Mouse (Mus musculus) G1E (cell line): ENCODE results near the gene Prdx3. TPM values are rescaled to one million over a fixed set of nuclear protein-coding genes. Genes with fewer than 3 reads are reported as not detected.

ENCODE experiments used
- ATAC-seq: 2 replicates; pipeline ENCODE4 v1.8.0; 2016; ENCODE audit warnings: mild to moderate bottlenecking; ENCODE audit not compliant: insufficient number of reproducible peaks, poor library complexity, low FRiP score, severe bottlenecking; ENCODE audit errors: extremely low read depth
- DNase-seq: peaks from one replicate; pipeline ENCODE4 v3.0.0; 2012; ENCODE audit warnings: low spot score
- H3K27me3 ChIP-seq: 2 replicates; pipeline ENCODE4 v1.6.1; 2012; ENCODE audit warnings: mild to moderate bottlenecking, low read length, inconsistent platforms; ENCODE audit not compliant: insufficient read depth
- H3K36me3 ChIP-seq: replicated peaks from 2 replicates; pipeline ENCODE3; 2012; ENCODE audit warnings: mild to moderate bottlenecking, inconsistent platforms
- H3K4me1 ChIP-seq: 2 replicates; pipeline ENCODE4 v1.6.1; 2012; ENCODE audit warnings: low read depth, low read length, inconsistent platforms, mixed read lengths; ENCODE audit not compliant: insufficient read depth
- H3K4me3 ChIP-seq: 2 replicates; pipeline ENCODE4 v1.5.1; 2012; ENCODE audit warnings: low read depth, mild to moderate bottlenecking, inconsistent platforms, low read length, moderate library complexity, mixed read lengths
- H3K9me3 ChIP-seq: replicated peaks from 2 replicates; pipeline ENCODE4 v1.6.1; 2012; ENCODE audit warnings: inconsistent platforms
- CTCF ChIP-seq: IDR thresholded peaks from 2 replicates; pipeline ENCODE4 v1.5.1; 2012; ENCODE audit warnings: low read depth, low read length, inconsistent platforms, mixed read lengths
- GATA1 ChIP-seq: IDR thresholded peaks from 2 replicates; pipeline ENCODE4 v1.6.1; 2012; ENCODE audit warnings: borderline replicate concordance, low read length, inconsistent platforms, mixed read lengths
- GATA2 ChIP-seq: IDR thresholded peaks from 2 replicates; pipeline ENCODE4 v1.6.1; 2012; ENCODE audit warnings: low read depth, low read length, inconsistent platforms, borderline replicate concordance
- POLR2AphosphoS5 ChIP-seq: IDR thresholded peaks from 2 replicates; pipeline ENCODE4 v1.6.1; 2012; ENCODE audit warnings: low read depth, low read length, inconsistent platforms; ENCODE audit not compliant: insufficient replicate concordance
- TAL1 ChIP-seq: conservative IDR thresholded peaks from 2 replicates; pipeline ENCODE4 v1.6.1; 2012; ENCODE audit warnings: low read depth, low read length, inconsistent platforms, mixed read lengths
- polyA plus RNA-seq: library from polyadenylated mRNA; stranded (reverse); fragments of >175 nt; gene quantifications from 2 replicates; pipeline ENCODE4 v1.2.3, GENCODE M21; 2012
- total RNA-seq, 2 experiments: library from RNA; stranded (forward) in 1 of 2; stranded (reverse) in 1 of 2; fragments of 200-1000 nt in 1 of 2; fragments of >200 nt in 1 of 2; fragmentation: Nextera tagmentation in 1 of 2; gene quantifications; 2 replicates each; pipeline ENCODE4 v1.2.3; 2014 to 2017

Prdx3 gene
- total and polyA plus RNA-seq, 3 experiments, result 17.9 to 512 (median 426) TPM

DNA sequence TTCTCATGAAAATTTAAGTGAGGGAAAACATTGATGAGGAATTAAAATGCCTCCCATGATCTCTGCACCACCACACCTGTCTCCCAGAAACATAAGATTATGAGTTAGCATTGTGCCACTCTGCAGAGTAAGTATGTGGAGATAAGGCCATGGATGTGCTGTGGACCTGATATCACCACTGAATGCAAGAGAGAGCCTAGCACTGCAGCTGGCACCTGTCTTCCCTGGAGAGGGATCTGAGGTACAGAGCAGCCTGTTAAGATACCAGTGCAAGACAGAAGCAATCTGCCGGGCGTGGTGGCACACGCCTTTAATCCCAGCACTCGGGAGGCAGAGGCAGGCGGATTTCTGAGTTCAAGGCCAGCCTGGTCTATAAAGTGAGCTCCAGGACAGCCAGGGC is 31.1 kb upstream of the Prdx3 start:
- TF ChIP-seq TAL1 (no peak), CTCF (no peak), GATA1 (no peak), GATA2 (no peak)
- Histone ChIP-seq H3K27me3 (no peaks in the 10 kb centered on the region), H3K4me1 (peaks cover 5% of the 10 kb centered on the region), H3K36me3 (no peaks in the 10 kb centered on the region), H3K9me3 (no peaks in the 10 kb centered on the region), H3K4me3 (no peak overlapping the region)
- DNase-seq, result no peak
- no peak for ATAC-seq

GRCm38 (mm10) chr19:60903971-60904370 is 29.6 kb upstream of the Prdx3 start:
- ATAC-seq, result no peak
- peaks cover 3% of the 10 kb centered on the region; the same call in 1 of the 2 replicates for H3K4me1 ChIP-seq
- TF ChIP-seq TAL1 (no peak), GATA1 (no peak), CTCF (no peak), GATA2 (no peak), POLR2AphosphoS5 (no peak)

DNA sequence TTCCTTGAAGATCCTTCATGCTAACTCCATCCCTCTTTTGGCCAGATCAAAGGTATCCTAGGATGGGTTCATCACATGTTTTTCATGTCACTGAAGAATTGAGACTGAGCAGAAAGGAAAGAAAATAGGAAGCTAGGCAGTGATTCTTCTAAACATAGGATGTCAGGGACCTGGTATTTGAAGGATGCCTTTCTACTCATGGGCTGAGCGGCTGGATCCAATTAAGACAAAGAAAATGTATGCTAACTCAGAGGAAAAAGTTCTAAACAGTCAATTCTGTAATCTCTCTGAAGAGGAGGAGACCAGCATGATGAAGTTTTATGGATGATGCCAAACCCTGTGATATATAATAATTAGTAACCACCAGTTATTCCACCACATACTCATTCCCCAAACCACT is 28.8 kb upstream of the Prdx3 start:
- H3K27me3 ChIP-seq, result no peaks in the 10 kb centered on the region
- TF ChIP-seq TAL1, result no peak
- no peak for TF ChIP-seq POLR2AphosphoS5
- no peak for TF ChIP-seq GATA1
- TF ChIP-seq CTCF, result no peak
- TF ChIP-seq GATA2, result no peak
- peaks cover 3% of the 10 kb centered on the region; the same call in 1 of the 2 replicates for H3K4me1 ChIP-seq
- no peak for DNase-seq
- H3K4me3 ChIP-seq, result no peak overlapping the region
- no peaks in the 10 kb centered on the region for H3K36me3 ChIP-seq
- no peaks in the 10 kb centered on the region for H3K9me3 ChIP-seq
- no peak for ATAC-seq

More at GRCm38 (mm10) chr19:60903971-60904370, 29.6 kb upstream of the Prdx3 start:
- no peaks in the 10 kb centered on the region for H3K27me3 ChIP-seq
- H3K9me3 ChIP-seq, result no peaks in the 10 kb centered on the region
- no peaks in the 10 kb centered on the region for H3K36me3 ChIP-seq
- H3K4me3 ChIP-seq, result no peak overlapping the region
- no peak for DNase-seq

GRCm38 (mm10) chr19:60895251-60895880 is 21.0 kb upstream of the Prdx3 start:
- Histone ChIP-seq H3K4me3 (no peak overlapping the region), H3K27me3 (no peaks in the 10 kb centered on the region), H3K36me3 (no peaks in the 10 kb centered on the region), H3K9me3 (no peaks in the 10 kb centered on the region), H3K4me1 (peaks cover 12% of the 10 kb centered on the region)
- ATAC-seq, result no peak
- no peak for DNase-seq
- TF ChIP-seq GATA1 (no peak), POLR2AphosphoS5 (no peak), TAL1 (no peak), CTCF (no peak), GATA2 (no peak)

- H3K27me3 ChIP-seq, result no peaks in the 10 kb centered on the region
- peak; percentile 35 for DNase-seq
- ATAC-seq, result no peak
- peaks cover 32% of the 10 kb centered on the region for H3K4me1 ChIP-seq
- no peaks in the 10 kb centered on the region for H3K9me3 ChIP-seq
- TF ChIP-seq CTCF (peak; percentile 71), GATA2 (no peak)
- H3K36me3 ChIP-seq, result no peaks in the 10 kb centered on the region
- no peak overlapping the region for H3K4me3 ChIP-seq
Observed at GRCm38 (mm10) chr19:60891934-60892547, 17.7 kb upstream of the Prdx3 start.

DNA sequence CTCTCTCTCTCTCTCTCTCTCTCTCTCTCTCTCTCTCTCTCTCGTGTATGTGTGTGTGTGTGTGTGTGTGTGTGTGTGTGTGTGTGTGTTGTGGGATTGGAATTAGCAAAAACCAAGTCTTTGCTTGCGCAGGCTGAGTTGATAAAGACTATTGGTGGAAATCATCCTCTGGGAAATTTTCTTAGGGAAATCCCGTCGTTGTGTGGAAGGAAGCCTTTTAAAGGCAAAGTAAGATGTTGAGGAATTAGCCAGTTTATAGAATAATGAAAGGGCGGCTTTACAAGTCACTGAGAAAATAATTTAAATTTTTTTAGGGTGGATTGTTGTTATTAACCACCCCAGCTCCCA is 16.7 kb upstream of the Prdx3 start:
- ATAC-seq (no peak), DNase-seq (no peak)

More for the DNA sequence above, 16.7 kb upstream of the Prdx3 start:
- Histone ChIP-seq H3K9me3 (no peaks in the 10 kb centered on the region), H3K4me1 (peaks cover 32% of the 10 kb centered on the region), H3K36me3 (no peaks in the 10 kb centered on the region), H3K27me3 (no peaks in the 10 kb centered on the region), H3K4me3 (no peak overlapping the region; the same call in 1 of the 2 replicates)
- no peak for TF ChIP-seq TAL1
- no peak for TF ChIP-seq GATA2
- TF ChIP-seq POLR2AphosphoS5, result no peak
- TF ChIP-seq CTCF, result no peak
- TF ChIP-seq GATA1, result no peak
